23 mouse cellular contexts compared by ENCODE assay signal in genomic region chr15:59715951-59716350, GRCm38 (mm10).
DNase-seq lines count a peak whose midpoint lies in the region; ATAC-seq lines count a peak whose summit lies in the region.
"Had no signal": no experiment of that assay in that cellular context is flagged by ENCODE, and none has a peak within 500 bp of the region (broad histone marks: within the 10 kb centered on the region; RNA-seq: fewer than 3 reads in every experiment).

No protein-coding gene starts in this region.

- no peak overlapping the region for H3K9ac ChIP-seq in intestine, embryonic 14.5 days (ENCODE audit: low read length)
- no peak overlapping the region for H3K9ac ChIP-seq in intestine, embryonic 16.5 days (ENCODE audit: low read depth, low read length)
- H3K9ac ChIP-seq: embryonic facial prominence, embryonic 13.5 days; embryonic facial prominence, embryonic 15.5 days; forebrain, embryonic 12.5 days had no signal

- WGBS in intestine, embryonic 14.5 days = 74% methylated on average over 3 of the region's 3 CpGs
- 66% methylated on average over 3 of the region's 3 CpGs for WGBS in intestine, embryonic 16.5 days

- ATAC-seq in intestine, embryonic 14.5 days (replicated peaks; ENCODE audit: low FRiP score, low TSS enrichment, low read depth) = 0 out of 2 replicates have a peak, but pooled peaks have one; percentile 47
- peak; percentile 66 for ATAC-seq in intestine, embryonic 16.5 days
- ATAC-seq: activated CD4-positive, CD25-positive, alpha-beta regulatory T cell, adult 4 months; forebrain, embryonic 14.5 days; forebrain, embryonic 16.5 days; Patski had no signal

- H3K9me3 ChIP-seq in intestine, embryonic 14.5 days (ENCODE audit: control insufficient read depth, low read length) = no peaks in the 10 kb centered on the region
- no peaks in the 10 kb centered on the region for H3K9me3 ChIP-seq in intestine, embryonic 16.5 days (ENCODE audit: control insufficient read depth, low read length)
- H3K9me3 ChIP-seq: embryonic facial prominence, embryonic 13.5 days; embryonic facial prominence, embryonic 15.5 days; forebrain, embryonic 10.5 days; forebrain, embryonic 12.5 days had no signal

- intact Hi-C loops in gastrocnemius, postnatal 36 days (cut with DNase I) = no loop called here

- H3K27me3 ChIP-seq in intestine, embryonic 14.5 days (replicated peaks; ENCODE audit: control insufficient read depth, insufficient read depth, low read length) = no peaks in the 10 kb centered on the region
- H3K27me3 ChIP-seq in intestine, embryonic 16.5 days (replicated peaks; ENCODE audit: control insufficient read depth, insufficient read depth, low read length) = no peaks in the 10 kb centered on the region
- H3K27me3 ChIP-seq: embryonic facial prominence, embryonic 13.5 days; embryonic facial prominence, embryonic 15.5 days; forebrain, embryonic 12.5 days; Patski had no signal

- no peak overlapping the region for H3K27ac ChIP-seq in intestine, embryonic 14.5 days (ENCODE audit: low read depth)
- H3K27ac ChIP-seq in intestine, embryonic 16.5 days (ENCODE audit: low read length) = 0 out of 2 replicates have a peak overlapping the region, but pooled peaks have one; percentile 36
- H3K27ac ChIP-seq: embryonic facial prominence, embryonic 13.5 days; embryonic facial prominence, embryonic 15.5 days; forebrain, embryonic 10.5 days; forebrain, embryonic 12.5 days had no signal

- H3K4me1 ChIP-seq in intestine, embryonic 14.5 days (replicated peaks; ENCODE audit: control insufficient read depth, insufficient read depth, low read length) = peaks cover 5% of the 10 kb centered on the region; the same call in 1 of the 2 replicates
- H3K4me1 ChIP-seq in intestine, embryonic 16.5 days (ENCODE audit: control insufficient read depth, insufficient read depth, low read length) = peaks cover 6% of the 10 kb centered on the region; the same call in 1 of the 2 replicates
- H3K4me1 ChIP-seq: forebrain, embryonic 10.5 days; forebrain, embryonic 12.5 days had no signal

- DNase-seq in intestine, embryonic 14.5 days (ENCODE audit: low spot score) = no peak
- no peak for DNase-seq in embryo, embryonic 10 days (ENCODE audit: low spot score)
- no peak for DNase-seq in cerebellum, adult 9-11 months
- no peak for DNase-seq in gastrocnemius, postnatal 36 days
- DNase-seq: adrenal gland, adult 8-10 months; adrenal gland, postnatal 14 days; adrenal gland, postnatal 36 days; cerebellum, adult 11-12 months; cerebellum, adult 2 months; cerebellum, adult 9-10 months; cerebellum, postnatal 14 days; cerebellum, postnatal 36 days; embryo, embryonic 11 days had no signal

- H3K36me3 ChIP-seq in intestine, embryonic 14.5 days (ENCODE audit: control insufficient read depth, insufficient read depth, low read length) = no peaks in the 10 kb centered on the region
- no peaks in the 10 kb centered on the region for H3K36me3 ChIP-seq in intestine, embryonic 16.5 days (ENCODE audit: control insufficient read depth, insufficient read depth, low read length)
- H3K36me3 ChIP-seq: embryonic facial prominence, embryonic 13.5 days; embryonic facial prominence, embryonic 15.5 days; forebrain, embryonic 10.5 days; forebrain, embryonic 12.5 days had no signal

- H3K4me2 ChIP-seq in intestine, embryonic 14.5 days (ENCODE audit: low read length) = no peak overlapping the region
- no peak overlapping the region for H3K4me2 ChIP-seq in intestine, embryonic 16.5 days (ENCODE audit: low read depth, low read length)
- H3K4me2 ChIP-seq: embryonic facial prominence, embryonic 13.5 days; embryonic facial prominence, embryonic 15.5 days; forebrain, embryonic 12.5 days had no signal

- no peak overlapping the region for H3K4me3 ChIP-seq in intestine, embryonic 14.5 days (ENCODE audit: low read depth, low read length)
- no peak overlapping the region for H3K4me3 ChIP-seq in intestine, embryonic 16.5 days (ENCODE audit: low read length)
- H3K4me3 ChIP-seq: embryonic facial prominence, embryonic 13.5 days; embryonic facial prominence, embryonic 15.5 days; erythroblast, embryonic 14.5 days; forebrain, embryonic 10.5 days; forebrain, embryonic 12.5 days had no signal
